Mouse (Mus musculus) forebrain, postnatal 0 days (tissue): Measurements from ENCODE around the gene C530008M17Rik. TPM values are rescaled to one million over a fixed set of nuclear protein-coding genes. Genes with fewer than 3 reads are reported as not detected.

Experiments used
- ATAC-seq: fragments of 200-750 bp; cut with Nextera tagmentation; 2 replicates; pipeline ENCODE4 v1.8.0; 2017; ENCODE audit warnings: mild to moderate bottlenecking, moderate library complexity
- DNase-seq: peaks from one replicate; pipeline ENCODE4 v3.0.0-alpha.2; 2015
- H3K27ac ChIP-seq: fragments of 300-500 bp; sonication (generic); 2 replicates; pipeline ENCODE4 v1.5.1; 2014; ENCODE audit warnings: low read depth, mild to moderate bottlenecking, antibody characterized with exemption, low read length, moderate library complexity, mixed read lengths
- H3K27me3 ChIP-seq: fragments of 300-500 bp; sonication (generic); 2 replicates; pipeline ENCODE4 v1.6.1; 2014; ENCODE audit warnings: mild to moderate bottlenecking, low read length, mixed read lengths; ENCODE audit not compliant: insufficient read depth
- H3K36me3 ChIP-seq: fragments of 300-500 bp; sonication (generic); 2 replicates; pipeline ENCODE4 v1.6.1; 2014; ENCODE audit warnings: mild to moderate bottlenecking, moderate library complexity; ENCODE audit not compliant: insufficient read depth
- H3K4me1 ChIP-seq: fragments of 300-500 bp; sonication (generic); 2 replicates; pipeline ENCODE4 v1.6.1; 2014; ENCODE audit warnings: antibody characterized with exemption; ENCODE audit not compliant: insufficient read depth
- H3K4me2 ChIP-seq: fragments of 300-500 bp; sonication (generic); 2 replicates; pipeline ENCODE4 v1.6.1; 2014; ENCODE audit warnings: low read depth, mild to moderate bottlenecking, moderate library complexity
- H3K4me3 ChIP-seq: fragments of 300-500 bp; sonication (generic); 2 replicates; pipeline ENCODE4 v1.5.1; 2014; ENCODE audit warnings: low read depth, low read length, mixed read lengths
- H3K9ac ChIP-seq: fragments of 300-500 bp; sonication (generic); 2 replicates; pipeline ENCODE4 v1.6.1; 2014; ENCODE audit warnings: mild to moderate bottlenecking
- H3K9me3 ChIP-seq: fragments of 300-500 bp; sonication (generic); 2 replicates; pipeline ENCODE4 v1.6.1; 2016; ENCODE audit warnings: low read length
- CTCF ChIP-seq: sonication (generic); IDR thresholded peaks from 2 replicates; pipeline ENCODE4 v1.5.1; 2016; ENCODE audit warnings: antibody characterized with exemption, control low read depth, low read depth
- WGBS: fragments of 180-500 bp; shearing (Covaris S2); extraction: QIAGEN DNeasy Blood & Tissue Kit; methylation state at CpG from one replicate; pipeline ENCODE4 v1.1.7; 2014; 5-methylcytosine and 5-hydroxymethylcytosine counted together
- polyA plus RNA-seq: library from polyadenylated mRNA; unstranded; fragments of >200 nt; fragmentation: Nextera tagmentation; extraction: Ambion mirVana; gene quantifications from 2 replicates; pipeline ENCODE4 v1.2.1, GENCODE M21; 2015
- total RNA-seq: library from RNA; depleted of rRNA; stranded (reverse); fragments of >200 nt; gene quantifications from 2 replicates; pipeline ENCODE4 v1.2.3, GENCODE M21; 2014

The C530008M17Rik gene
- total and polyA plus RNA-seq, 2 experiments from 2014 or later: 63.6 to 87.4 TPM

DNA sequence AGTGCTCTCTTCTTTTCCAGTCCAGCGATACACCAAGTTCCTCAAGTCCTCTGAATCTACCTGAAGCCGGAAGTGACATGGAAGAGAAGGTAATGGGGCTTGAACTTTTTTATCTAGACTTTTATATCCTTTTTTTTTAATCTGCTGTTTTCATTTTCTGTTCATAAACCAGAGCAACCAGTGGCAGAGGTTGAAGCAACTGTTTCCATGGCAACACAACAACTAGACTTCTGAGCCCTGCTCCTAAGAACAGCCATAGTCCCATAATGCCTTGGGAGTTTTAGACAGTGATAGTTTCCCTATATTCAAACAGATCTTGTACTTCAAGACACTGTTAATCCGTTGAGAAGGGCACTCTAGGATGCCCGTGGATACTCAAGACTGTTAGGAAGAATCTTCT, 195.0 kb downstream of the C530008M17Rik start:
- H3K4me1 ChIP-seq: 0 out of 2 replicates have a peak, but pooled peaks cover 4% of the 10 kb centered on the region
- no peaks in the 10 kb centered on the region for H3K27me3 ChIP-seq
- 79% methylated on average over 4 of the region's 4 CpGs for WGBS
- H3K36me3 ChIP-seq: peaks cover 15% of the 10 kb centered on the region
- H3K27ac ChIP-seq: no peak overlapping the region
- no peak overlapping the region for H3K4me3 ChIP-seq
- H3K9me3 ChIP-seq: no peaks in the 10 kb centered on the region
- TF ChIP-seq CTCF: no peak
- no peak for DNase-seq
- no peak overlapping the region for H3K4me2 ChIP-seq
- peak; percentile 18; the same call in 1 of the 2 replicates for ATAC-seq
- no peak overlapping the region for H3K9ac ChIP-seq

DNA sequence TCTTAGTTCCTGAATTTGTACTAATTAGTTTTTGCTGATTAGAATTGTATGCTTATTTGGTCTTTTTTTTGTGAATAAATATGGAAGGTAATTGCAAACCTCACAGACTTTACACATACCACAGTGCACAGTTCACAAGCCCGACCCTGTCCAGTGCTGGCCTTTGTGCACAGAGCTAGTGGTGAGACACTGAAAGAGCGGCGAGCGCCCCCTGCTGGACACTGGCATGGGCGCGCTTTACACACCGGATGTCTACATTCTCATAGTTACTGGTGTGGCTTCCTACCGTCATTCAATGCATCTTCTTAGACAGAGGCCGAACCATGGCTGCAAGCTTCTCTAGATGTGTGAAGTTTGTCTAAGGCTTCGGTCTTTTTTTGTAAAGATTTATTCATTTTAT, 197.2 kb downstream of the C530008M17Rik start:
- ATAC-seq (peak; percentile 83), DNase-seq (peak; percentile 88)
- Histone ChIP-seq H3K27ac (no peak overlapping the region), H3K9ac (no peak overlapping the region), H3K27me3 (no peaks in the 10 kb centered on the region), H3K9me3 (no peaks in the 10 kb centered on the region), H3K4me2 (no peak overlapping the region), H3K4me3 (no peak overlapping the region), H3K36me3 (peaks cover 32% of the 10 kb centered on the region), H3K4me1 (0 out of 2 replicates have a peak, but pooled peaks cover 4% of the 10 kb centered on the region)
- peak; percentile 96 for TF ChIP-seq CTCF
- WGBS: 11% methylated on average over 10 of the region's 10 CpGs

DNA sequence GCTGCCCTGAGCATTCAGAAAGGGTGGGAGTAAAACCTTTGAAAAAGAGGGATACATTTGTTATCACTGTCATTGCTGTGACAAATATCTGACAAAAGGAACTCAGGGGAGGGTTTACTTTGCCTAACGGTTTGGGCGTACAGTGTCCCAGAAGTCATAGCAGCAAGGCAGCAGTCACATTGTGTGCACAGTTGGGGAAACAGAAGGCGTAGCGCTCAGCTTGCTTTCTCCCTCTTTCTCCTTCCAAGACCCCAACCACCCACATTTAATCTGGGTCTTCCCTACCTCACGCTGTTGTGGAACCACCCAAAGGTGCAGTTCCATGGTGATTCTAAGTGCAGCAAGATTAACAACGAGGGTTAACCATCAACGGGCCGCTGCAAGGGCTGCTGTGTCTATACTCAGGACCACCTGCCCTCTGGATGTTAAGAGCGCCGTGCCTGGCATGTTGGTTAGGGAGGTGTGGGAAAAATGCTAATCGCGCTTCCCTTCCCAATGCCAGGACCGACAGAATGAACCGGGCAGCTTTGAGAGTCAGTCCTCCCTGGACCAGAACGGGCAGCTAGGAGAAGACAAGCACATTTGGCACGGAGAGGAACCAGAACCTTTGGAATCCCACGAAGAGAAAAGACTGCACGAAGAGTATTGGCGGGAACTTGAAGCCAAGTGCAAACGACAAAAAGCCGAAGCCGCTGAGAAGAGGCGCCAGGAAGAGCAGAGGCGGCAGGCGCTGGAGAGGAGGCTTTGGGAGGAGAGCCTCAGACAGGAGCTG, 199.7 kb downstream of the C530008M17Rik start:
- Histone ChIP-seq H3K4me3 (no peak overlapping the region), H3K36me3 (peaks cover 47% of the 10 kb centered on the region), H3K4me2 (peak overlapping the region; percentile 28), H3K4me1 (0 out of 2 replicates have a peak, but pooled peaks cover 4% of the 10 kb centered on the region), H3K27me3 (no peaks in the 10 kb centered on the region), H3K27ac (peak overlapping the region; percentile 16; the same call in 1 of the 2 replicates), H3K9ac (0 out of 2 replicates have a peak overlapping the region, but pooled peaks have one; percentile 14), H3K9me3 (no peaks in the 10 kb centered on the region)
- TF ChIP-seq CTCF: no peak
- ATAC-seq: peak; percentile 51
- DNase-seq: peak; percentile 69
- WGBS: 26% methylated on average over 25 of the region's 25 CpGs

DNA sequence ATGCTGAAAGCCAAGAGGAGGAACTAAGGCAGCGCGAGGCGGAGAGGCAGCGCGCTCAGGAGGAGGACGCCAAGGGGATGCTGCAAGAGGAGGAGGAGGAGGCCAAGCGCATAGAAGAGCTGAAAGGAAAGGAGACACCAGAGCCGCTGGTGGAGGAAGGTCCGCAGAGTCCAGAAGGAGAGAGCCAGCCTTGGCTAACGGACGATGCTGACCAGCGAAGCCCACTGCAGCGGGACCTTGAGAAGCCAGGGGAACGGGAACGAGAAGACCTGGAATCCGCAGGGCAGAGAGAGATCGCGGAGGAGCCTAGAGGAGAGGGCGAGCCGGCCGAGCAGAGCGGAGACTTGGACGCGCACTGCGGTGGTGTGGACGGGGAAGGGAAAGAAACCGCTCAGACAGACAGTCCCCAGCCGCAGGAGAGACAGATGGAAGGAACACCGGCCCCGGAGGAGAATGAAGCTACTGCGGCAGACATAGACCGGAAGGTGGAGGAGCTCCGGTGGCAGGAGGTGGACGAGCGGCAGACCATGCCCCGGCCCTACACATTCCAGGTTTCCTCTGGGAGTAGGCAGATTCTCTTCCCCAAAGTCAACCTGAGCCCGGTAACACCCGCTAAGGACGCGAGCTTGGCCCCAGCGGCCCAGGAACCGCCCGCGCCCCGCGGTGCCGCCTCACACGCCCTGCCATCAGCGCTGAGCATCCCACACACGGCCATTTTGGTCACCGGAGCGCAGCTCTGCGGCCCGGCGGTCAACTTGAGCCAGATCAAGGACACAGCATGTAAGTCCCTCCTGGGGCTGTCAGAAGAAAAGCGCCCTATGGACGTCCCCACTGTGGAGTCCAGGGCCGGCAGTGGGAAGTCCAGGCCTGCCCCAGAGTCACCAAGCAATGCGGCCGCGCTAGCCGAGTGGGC, 201.0 kb downstream of the C530008M17Rik start:
- no peak for TF ChIP-seq CTCF
- Histone ChIP-seq H3K27ac (no peak overlapping the region), H3K9me3 (no peaks in the 10 kb centered on the region), H3K27me3 (no peaks in the 10 kb centered on the region), H3K4me2 (peak overlapping the region; percentile 28), H3K4me1 (0 out of 2 replicates have a peak, but pooled peaks cover 4% of the 10 kb centered on the region), H3K36me3 (peaks cover 39% of the 10 kb centered on the region), H3K9ac (no peak overlapping the region), H3K4me3 (0 out of 2 replicates have a peak overlapping the region, but pooled peaks have one; percentile 2)
- ATAC-seq (no peak), DNase-seq (no peak)
- WGBS: 48% methylated on average over 62 of the region's 62 CpGs

DNA sequence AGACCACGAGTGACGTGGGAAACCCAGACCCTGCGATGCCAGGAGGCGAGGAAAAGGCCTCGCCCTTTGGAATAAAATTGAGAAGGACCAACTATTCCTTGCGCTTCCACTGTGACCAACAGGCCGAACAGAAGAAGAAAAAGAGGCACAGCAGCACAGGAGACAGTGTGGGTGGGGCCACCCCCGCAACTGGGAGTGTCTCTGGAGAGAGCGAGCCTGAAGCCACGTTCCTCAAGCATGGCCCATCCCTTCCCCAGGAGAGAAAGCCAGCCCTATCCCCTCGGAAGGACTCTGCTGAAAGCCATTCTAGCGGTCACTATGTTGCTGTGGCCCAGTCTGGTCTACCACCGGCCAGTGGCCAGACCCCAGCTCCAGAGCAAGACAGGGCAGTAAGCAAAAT, 202.1 kb downstream of the C530008M17Rik start:
- DNase-seq (no peak), ATAC-seq (no peak)
- WGBS: 81% methylated on average over 13 of the region's 13 CpGs
- Histone ChIP-seq H3K9ac (no peak overlapping the region), H3K27ac (no peak overlapping the region), H3K27me3 (no peaks in the 10 kb centered on the region), H3K4me3 (no peak overlapping the region), H3K4me1 (0 out of 2 replicates have a peak, but pooled peaks cover 4% of the 10 kb centered on the region), H3K4me2 (no peak overlapping the region), H3K9me3 (no peaks in the 10 kb centered on the region), H3K36me3 (peaks cover 35% of the 10 kb centered on the region)
- TF ChIP-seq CTCF: no peak

DNA sequence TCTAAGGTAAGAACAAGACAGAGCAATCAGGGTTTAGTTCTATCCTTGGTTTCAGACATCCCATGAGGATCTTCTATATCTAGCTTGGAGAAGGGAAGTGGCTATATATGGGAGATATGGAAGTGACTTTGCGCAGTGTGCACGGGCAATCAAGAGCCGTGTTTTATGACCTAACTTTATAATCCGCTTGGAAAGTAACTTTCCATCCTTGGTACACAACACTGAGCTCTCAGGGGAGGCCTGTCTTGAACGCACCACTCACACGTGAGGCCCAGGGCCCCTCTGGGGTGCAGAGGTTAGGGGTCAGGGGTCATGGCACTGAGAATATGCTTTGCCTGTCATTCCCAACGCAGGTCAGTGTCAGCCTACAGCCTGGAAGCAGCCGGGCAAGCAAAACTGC, 210.5 kb downstream of the C530008M17Rik start:
- Histone ChIP-seq H3K4me3 (no peak overlapping the region), H3K27me3 (no peaks in the 10 kb centered on the region), H3K4me1 (no peaks in the 10 kb centered on the region), H3K27ac (no peak overlapping the region), H3K36me3 (peaks cover 57% of the 10 kb centered on the region), H3K9me3 (no peaks in the 10 kb centered on the region), H3K4me2 (no peak overlapping the region), H3K9ac (no peak overlapping the region)
- ATAC-seq (no peak), DNase-seq (no peak)
- WGBS: 88% methylated on average over 8 of the region's 8 CpGs
- TF ChIP-seq CTCF: no peak
